Mouse (Mus musculus) lung, postnatal 36 days (tissue): ENCODE data around the gene Asphd2.

Experiments
- DNase-seq: peaks from one replicate; pipeline ENCODE4 v3.0.0; 2022; ENCODE audit warnings: mixed read lengths

The Asphd2 gene

DNA sequence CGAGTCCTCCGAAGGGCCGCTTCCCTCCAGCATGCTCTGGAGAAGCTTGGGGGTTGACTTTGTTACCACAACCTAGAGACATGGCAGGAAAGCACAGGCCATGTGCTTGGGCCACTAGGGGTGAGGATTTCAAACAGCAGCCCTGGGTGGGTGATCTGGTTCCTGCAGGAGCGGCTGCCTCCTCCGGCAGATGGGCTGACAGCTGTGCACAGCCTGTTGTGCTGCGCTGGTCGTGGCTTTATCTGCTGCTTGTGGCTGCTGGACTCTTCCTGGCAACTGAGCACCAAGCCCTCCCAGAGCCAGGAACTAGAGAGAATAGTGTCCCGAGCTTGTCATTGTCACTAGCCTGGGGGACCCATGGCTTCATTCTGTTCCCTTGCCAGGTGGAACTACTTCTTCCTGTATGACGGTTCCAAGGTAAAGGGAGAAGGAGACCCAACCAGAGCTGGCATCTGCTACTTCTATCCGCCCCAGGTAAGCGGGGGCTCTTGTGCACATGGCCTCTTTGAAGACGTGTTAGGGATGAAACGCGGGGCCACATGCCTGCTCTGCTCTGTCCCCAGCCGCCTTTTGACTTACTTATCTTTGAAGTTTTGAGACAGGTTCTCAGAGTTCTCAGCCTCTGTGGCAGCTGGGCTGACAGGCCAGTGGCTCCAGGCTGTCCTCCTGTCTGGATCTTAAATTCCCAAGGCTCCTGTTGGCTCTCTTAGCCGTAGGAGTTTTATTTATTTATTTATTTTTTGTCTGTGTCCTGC is 48.3 kb downstream of the Asphd2 start:
- DNase-seq: no peak

DNA sequence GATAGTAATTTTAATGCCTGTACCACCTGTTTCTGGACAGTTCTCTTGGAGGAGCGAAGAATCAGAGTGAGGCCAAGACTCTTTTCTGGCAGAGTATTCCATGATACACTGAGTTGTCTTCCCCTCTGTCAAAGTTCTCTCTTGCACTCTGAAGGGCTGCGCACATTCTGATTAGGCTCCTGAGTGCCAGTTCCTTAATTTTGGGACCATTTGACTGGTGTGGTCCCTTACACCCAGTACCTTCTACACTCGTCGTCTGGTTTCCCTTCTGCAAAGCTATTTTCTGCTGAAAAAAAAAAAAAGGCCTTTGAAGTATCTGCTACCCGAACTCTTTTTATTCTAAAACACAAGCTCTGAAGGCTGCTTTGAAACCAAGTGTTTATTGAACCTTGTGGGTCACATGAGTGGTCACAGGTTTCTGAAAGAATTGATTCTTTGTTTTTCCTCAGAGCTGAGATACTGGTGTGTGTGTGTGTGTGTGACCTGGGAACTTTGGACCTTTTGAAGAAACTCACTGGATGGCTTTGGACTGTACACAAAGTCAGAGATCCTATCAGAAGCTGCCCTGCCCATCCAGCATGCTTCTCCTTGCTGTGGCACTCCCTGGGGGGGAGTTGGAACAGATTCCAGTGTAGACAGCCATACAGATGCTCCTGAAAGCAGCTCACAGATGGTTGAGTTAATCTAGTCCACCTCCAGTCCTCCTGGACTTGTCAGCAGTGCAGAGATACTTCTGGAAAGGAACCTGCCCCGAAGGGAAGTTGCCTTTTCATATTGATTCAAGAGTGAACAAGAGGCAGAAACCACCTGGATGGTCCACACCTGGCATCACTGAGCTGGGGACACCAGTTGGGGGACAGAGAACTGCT is 50.3 kb downstream of the Asphd2 start:
- DNase-seq: no peak

DNA sequence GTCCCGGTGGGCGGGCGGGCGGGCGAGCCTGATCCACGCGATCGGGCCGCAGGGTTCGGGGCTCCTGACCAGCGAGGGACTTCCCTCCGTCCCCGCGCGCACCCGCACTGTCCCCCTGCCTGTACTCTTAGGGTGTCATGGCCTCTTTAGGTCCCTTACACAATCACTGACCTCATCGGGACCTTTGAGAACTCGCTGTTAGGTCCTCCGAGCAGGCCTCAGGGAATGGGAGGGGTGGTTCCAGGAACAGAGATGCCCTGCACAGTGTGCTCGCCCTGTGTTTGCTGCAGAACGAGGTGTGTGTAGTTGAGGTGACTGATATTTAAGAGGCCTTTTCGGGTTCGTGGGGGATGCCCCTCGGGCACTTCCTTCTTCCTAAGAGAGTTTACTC is 51.5 kb downstream of the Asphd2 start:
- peak; percentile 51 for DNase-seq

DNA sequence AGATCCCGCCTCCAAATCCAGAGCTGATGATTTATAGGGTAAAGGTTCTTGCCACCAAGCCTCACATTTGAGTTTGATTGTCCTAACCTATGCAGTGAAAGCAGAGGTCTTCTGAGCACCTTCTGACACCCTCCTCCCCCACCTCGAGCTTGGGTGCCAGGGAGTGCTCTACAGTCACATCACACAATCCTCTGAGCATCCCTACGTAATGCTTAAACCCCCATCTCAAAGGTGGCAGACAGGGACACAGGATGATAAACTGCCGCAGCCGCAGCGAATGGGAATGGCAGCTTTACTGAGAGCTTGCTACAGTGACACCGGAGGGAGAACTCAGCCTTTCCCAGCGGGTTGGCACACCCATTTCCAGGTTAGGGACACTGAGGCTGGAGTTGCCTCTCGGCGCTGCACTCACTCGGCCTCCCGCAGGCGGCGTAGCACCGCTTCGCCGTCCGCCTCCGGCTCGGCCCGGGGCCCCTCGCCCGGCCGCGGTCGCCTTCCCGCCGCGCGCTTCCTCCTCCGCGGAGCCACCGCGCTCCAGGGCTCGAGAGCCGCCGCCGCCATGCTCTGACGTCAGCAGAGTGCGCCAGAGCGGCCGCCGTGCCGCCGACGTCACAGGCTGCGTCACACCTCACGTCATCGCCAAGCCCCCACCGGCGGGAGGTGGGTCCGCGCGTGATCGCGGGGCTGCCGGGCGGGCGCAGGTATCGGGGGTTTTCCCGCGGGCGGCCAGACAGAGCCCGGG is 52.0 kb downstream of the Asphd2 start, which contains the start of the genes Srrd and Hps4:
Gene Srrd, minus strand, starts transcription at position 578 of the 742 bp plus-strand sequence.
Gene Hps4, plus strand, starts transcription at position 621 of the 742 bp plus-strand sequence.
- DNase-seq: peak; percentile 82

DNA sequence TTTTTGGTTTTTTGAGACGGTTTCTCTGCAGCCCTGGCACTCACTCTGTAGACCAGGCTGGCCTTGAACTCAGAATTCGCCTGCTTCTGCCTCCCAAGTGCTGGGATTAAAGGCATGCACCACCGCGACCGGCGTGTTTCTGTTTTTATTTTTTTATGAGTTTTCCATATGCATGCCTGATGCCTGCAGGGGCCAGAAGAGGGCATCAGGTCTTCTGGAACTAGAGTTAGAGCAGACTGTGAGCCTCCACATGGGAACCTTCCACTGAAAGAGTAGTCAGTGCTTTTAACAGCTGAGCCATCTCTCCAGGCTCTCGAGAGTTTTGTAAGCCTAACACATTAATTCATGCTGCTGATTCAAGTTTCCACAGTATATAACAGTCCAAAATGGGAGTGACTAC is 55.5 kb downstream of the Asphd2 start:
- no peak for DNase-seq

DNA sequence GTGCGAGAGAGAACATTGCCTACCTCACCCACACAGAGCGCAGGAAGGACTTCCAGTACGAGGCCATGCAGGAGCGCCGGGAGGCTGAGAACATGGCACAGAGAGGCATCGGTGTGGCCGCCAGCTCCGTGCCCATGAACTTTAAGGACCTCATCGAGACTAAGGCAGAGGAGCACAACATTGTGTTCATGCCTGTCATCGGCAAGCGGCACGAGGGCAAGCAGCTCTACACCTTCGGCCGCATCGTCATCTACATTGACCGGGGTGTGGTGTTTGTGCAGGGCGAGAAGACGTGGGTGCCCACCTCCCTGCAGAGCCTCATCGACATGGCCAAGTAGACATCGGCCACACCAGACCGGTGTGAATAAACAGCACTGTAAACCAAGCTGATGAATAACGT is 57.7 kb downstream of the Asphd2 start:
- DNase-seq: no peak

DNA sequence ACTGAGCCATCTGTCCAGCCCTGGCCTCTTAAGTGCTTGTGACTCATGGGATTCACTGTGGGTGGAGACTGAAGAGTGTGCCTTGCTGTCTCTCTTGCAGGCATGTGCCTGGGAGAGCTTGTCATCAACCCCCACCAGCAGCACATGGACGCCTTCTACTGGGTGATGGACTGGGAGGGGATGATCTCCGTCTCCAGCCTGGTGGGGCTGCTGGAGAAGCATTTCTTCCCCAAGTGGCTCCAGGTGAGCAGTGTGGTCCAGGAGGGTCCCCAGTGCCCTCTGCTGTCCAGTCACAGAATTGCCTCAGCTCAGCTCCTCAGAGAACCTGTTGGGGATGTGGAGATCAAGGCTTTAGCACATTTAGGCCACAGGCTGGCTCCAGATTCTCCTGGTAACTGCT is 59.2 kb downstream of the Asphd2 start:
- peak; percentile 70 for DNase-seq
